Mouse (Mus musculus): ENCODE data around the gene Tstd3. TPM values are rescaled to one million over a fixed set of nuclear protein-coding genes. Genes with fewer than 3 reads are reported as not detected.

Gene Tstd3
- total and polyA plus RNA-seq, 2 experiments from 2014 or later, result 19.2 to 24.4 TPM

DNA sequence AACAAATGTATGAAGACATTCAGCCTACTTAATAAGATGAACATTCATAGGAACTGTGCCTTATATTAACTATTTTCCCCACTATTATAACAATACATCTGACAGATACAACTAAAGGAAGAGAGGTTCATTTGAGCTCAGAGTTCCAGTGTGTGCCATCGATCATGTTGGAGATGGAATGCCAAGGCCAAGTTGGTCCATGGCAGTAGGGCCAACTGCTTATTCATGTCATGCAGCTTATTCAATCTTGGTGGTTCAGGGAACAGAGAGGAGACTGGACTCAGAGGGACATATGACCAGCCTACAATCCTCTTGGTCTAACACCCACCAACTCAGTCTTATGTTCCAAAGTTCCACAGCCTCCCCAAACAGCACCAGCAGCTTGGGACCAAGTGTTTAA is 34.0 kb upstream of the Tstd3 start:
- no peak for ATAC-seq (ENCODE audit: low FRiP score)
- Histone ChIP-seq H3K4me3 (ENCODE audit: low read depth, low read length) (no peak overlapping the region), H3K9me3 (ENCODE audit: low read length) (no peaks in the 10 kb centered on the region), H3K4me1 (ENCODE audit: insufficient read depth, low read length) (no peaks in the 10 kb centered on the region), H3K4me2 (ENCODE audit: low read depth, low read length, poor library complexity, severe bottlenecking) (no peak overlapping the region), H3K27ac (ENCODE audit: low read depth, low read length) (no peak overlapping the region), H3K36me3 (ENCODE audit: insufficient read depth, low read length) (peaks cover 24% of the 10 kb centered on the region), H3K27me3 (ENCODE audit: insufficient read depth, low read length) (no peaks in the 10 kb centered on the region), H3K9ac (replicated peaks; ENCODE audit: low read length, poor library complexity, severe bottlenecking) (no peak overlapping the region)
- TF ChIP-seq CTCF (IDR thresholded peaks at IDR 0.05), result no peak
- 98% methylated on average over 1 of the region's 1 CpGs for WGBS
- DNase-seq (ENCODE audit: low spot score), result no peak

DNA sequence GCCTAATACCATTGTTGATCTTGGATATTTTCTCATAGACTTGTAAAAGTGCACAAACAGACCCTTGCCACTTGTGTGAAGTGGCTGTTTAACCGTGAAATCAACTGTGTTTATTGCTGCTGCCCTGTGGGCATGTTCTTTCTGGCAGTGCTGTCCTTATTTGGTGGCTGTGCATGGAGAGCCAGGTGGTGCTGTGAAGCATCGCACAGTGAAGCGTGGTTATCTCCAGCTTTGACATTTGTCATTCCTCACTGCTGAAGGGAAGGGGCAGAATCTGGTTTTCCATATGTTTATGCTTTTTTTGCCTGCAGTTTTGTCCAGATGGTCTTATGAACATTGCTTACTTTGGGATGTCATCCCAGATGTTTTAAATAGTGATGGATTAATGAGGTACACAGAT is 26.6 kb upstream of the Tstd3 start:
- H3K9me3 ChIP-seq (ENCODE audit: low read length), result no peaks in the 10 kb centered on the region
- H3K4me1 ChIP-seq (ENCODE audit: insufficient read depth, low read length), result no peaks in the 10 kb centered on the region
- no peak overlapping the region for H3K4me3 ChIP-seq (ENCODE audit: low read depth, low read length)
- no peak overlapping the region for H3K9ac ChIP-seq (replicated peaks; ENCODE audit: low read length, poor library complexity, severe bottlenecking)
- no peak overlapping the region for H3K4me2 ChIP-seq (ENCODE audit: low read depth, low read length, poor library complexity, severe bottlenecking)
- no peak for TF ChIP-seq CTCF (IDR thresholded peaks at IDR 0.05)
- DNase-seq (ENCODE audit: low spot score) (peak; percentile 58), ATAC-seq (ENCODE audit: low FRiP score) (no peak)
- WGBS, result 51% methylated on average over 3 of the region's 3 CpGs
- H3K36me3 ChIP-seq (ENCODE audit: insufficient read depth, low read length), result peaks cover under 1% of the 10 kb centered on the region; the same call in 1 of the 2 replicates
- H3K27ac ChIP-seq (ENCODE audit: low read depth, low read length), result no peak overlapping the region
- H3K27me3 ChIP-seq (ENCODE audit: insufficient read depth, low read length), result no peaks in the 10 kb centered on the region

DNA sequence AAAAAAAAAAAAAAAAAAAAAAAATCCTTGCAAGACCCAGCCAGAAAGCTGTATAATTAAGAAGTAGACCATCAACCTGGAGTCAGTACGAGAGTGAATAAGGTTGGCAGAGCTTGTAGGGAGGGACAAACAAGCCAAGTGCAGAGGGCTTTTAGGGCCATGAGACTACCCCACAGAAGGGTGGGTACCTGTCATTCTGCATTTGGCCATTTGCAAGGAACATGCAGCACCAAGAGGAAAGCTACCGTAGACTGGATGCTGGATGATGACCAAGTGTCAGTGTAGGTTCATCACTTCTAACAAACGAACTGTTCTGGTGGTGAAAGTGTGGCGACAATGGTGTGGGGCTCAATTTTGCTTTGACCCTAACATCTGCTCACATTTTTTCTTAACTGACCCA is 22.8 kb upstream of the Tstd3 start:
- ATAC-seq (ENCODE audit: low FRiP score) (no peak), DNase-seq (ENCODE audit: low spot score) (peak; percentile 41)
- H3K4me3 ChIP-seq (ENCODE audit: low read depth, low read length), result no peak overlapping the region
- H3K4me2 ChIP-seq (ENCODE audit: low read depth, low read length, poor library complexity, severe bottlenecking), result no peak overlapping the region
- H3K4me1 ChIP-seq (ENCODE audit: insufficient read depth, low read length), result no peaks in the 10 kb centered on the region
- peaks cover 19% of the 10 kb centered on the region for H3K36me3 ChIP-seq (ENCODE audit: insufficient read depth, low read length)
- no peak overlapping the region for H3K9ac ChIP-seq (replicated peaks; ENCODE audit: low read length, poor library complexity, severe bottlenecking)
- TF ChIP-seq CTCF (IDR thresholded peaks at IDR 0.05), result no peak
- 93% methylated on average over 4 of the region's 4 CpGs for WGBS
- no peaks in the 10 kb centered on the region for H3K27me3 ChIP-seq (ENCODE audit: insufficient read depth, low read length)
- no peaks in the 10 kb centered on the region for H3K9me3 ChIP-seq (ENCODE audit: low read length)
- no peak overlapping the region for H3K27ac ChIP-seq (ENCODE audit: low read depth, low read length)

- no peak for TF ChIP-seq CTCF (IDR thresholded peaks at IDR 0.05)
- ATAC-seq (ENCODE audit: low FRiP score) (no peak), DNase-seq (ENCODE audit: low spot score) (no peak)
- Histone ChIP-seq H3K36me3 (ENCODE audit: insufficient read depth, low read length) (peaks cover 23% of the 10 kb centered on the region), H3K4me1 (ENCODE audit: insufficient read depth, low read length) (no peaks in the 10 kb centered on the region), H3K27me3 (ENCODE audit: insufficient read depth, low read length) (no peaks in the 10 kb centered on the region), H3K4me3 (ENCODE audit: low read depth, low read length) (no peak overlapping the region), H3K9me3 (ENCODE audit: low read length) (no peaks in the 10 kb centered on the region), H3K27ac (ENCODE audit: low read depth, low read length) (no peak overlapping the region), H3K9ac (replicated peaks; ENCODE audit: low read length, poor library complexity, severe bottlenecking) (no peak overlapping the region), H3K4me2 (ENCODE audit: low read depth, low read length, poor library complexity, severe bottlenecking) (no peak overlapping the region)
- WGBS, result 84% methylated on average over 6 of the region's 6 CpGs
These were observed 21.9 kb upstream of the Tstd3 start for GRCm38 (mm10) chr4:21788903-21789302.

DNA sequence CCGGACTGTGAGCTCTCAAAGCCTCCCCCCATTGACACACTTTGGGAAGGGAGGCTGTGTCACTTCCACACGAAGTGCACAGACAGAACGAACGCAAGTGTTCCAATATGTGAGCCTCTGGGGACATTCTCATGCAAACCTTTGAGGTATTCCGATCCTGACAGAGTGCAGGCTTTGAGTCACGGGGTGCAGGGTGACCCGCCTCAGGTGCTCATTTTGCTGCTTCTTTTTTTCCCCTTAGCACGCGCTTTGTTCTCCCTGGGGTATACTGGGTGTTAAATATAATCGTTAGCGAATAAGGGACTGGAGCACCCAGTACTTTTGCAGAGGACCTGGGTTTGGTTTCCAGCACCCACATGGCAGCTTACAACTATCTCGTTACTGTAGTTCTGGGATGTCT is 19.3 kb upstream of the Tstd3 start:
- Histone ChIP-seq H3K9ac (replicated peaks; ENCODE audit: low read length, poor library complexity, severe bottlenecking) (no peak overlapping the region), H3K4me1 (ENCODE audit: insufficient read depth, low read length) (no peaks in the 10 kb centered on the region), H3K4me3 (ENCODE audit: low read depth, low read length) (no peak overlapping the region), H3K4me2 (ENCODE audit: low read depth, low read length, poor library complexity, severe bottlenecking) (no peak overlapping the region), H3K9me3 (ENCODE audit: low read length) (no peaks in the 10 kb centered on the region), H3K27me3 (ENCODE audit: insufficient read depth, low read length) (no peaks in the 10 kb centered on the region), H3K27ac (ENCODE audit: low read depth, low read length) (no peak overlapping the region), H3K36me3 (ENCODE audit: insufficient read depth, low read length) (peaks cover 38% of the 10 kb centered on the region)
- ATAC-seq (ENCODE audit: low FRiP score), result no peak
- DNase-seq (ENCODE audit: low spot score), result no peak
- TF ChIP-seq CTCF (IDR thresholded peaks at IDR 0.05), result no peak
- 94% methylated on average over 12 of the region's 12 CpGs for WGBS

DNA sequence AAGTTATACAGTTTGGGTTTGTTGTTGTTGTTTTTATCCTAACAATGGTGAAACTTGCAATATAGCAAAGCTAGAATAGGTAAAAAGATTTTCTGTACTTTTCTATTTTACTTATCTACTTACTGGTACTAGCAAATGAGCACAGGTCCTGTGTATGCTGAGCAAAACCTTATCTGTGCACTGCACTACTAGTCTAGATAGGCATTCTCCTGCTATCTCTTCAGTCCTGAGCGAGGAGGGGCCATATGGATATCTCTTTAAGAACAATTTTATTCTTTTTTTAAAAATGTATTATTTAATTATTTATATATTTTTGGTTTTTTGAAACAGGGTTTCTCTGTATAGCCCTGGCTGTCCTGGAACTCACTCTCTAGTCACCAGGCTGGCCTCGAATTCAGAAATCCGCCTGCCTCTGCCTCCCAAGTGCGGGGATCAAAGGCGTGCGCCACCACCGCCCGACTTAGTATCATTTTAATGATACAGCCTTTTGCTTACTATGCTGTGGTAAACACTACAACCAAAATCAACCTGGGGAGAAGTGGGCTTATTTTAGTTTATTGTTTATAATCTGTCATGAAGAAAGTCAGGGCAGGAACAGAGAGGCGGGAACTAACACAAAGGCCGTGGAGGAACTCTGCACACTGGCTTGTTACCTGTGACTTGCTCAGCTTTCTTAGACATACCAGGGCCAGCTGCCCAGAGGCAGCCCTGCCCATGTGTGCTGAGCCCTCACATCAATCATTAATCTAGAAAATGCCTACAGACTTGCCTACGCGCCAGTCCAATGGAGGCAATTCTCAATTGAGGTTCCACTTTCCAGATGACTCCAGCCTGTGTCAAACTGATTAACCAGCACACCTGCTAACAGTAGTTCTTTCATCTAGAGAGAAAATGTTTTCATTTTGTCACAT is 14.1 kb upstream of the Tstd3 start:
- WGBS, result 97% methylated on average over 12 of the region's 12 CpGs
- Histone ChIP-seq H3K36me3 (ENCODE audit: insufficient read depth, low read length) (peaks cover 31% of the 10 kb centered on the region), H3K27ac (ENCODE audit: low read depth, low read length) (no peak overlapping the region), H3K9ac (replicated peaks; ENCODE audit: low read length, poor library complexity, severe bottlenecking) (no peak overlapping the region), H3K27me3 (ENCODE audit: insufficient read depth, low read length) (no peaks in the 10 kb centered on the region), H3K4me2 (ENCODE audit: low read depth, low read length, poor library complexity, severe bottlenecking) (no peak overlapping the region), H3K4me1 (ENCODE audit: insufficient read depth, low read length) (no peaks in the 10 kb centered on the region; the same call in 1 of the 2 replicates), H3K4me3 (ENCODE audit: low read depth, low read length) (no peak overlapping the region), H3K9me3 (ENCODE audit: low read length) (no peaks in the 10 kb centered on the region)
- TF ChIP-seq CTCF (IDR thresholded peaks at IDR 0.05), result no peak
- no peak for DNase-seq (ENCODE audit: low spot score)
- ATAC-seq (ENCODE audit: low FRiP score), result no peak
